In the genomic region with DNA sequence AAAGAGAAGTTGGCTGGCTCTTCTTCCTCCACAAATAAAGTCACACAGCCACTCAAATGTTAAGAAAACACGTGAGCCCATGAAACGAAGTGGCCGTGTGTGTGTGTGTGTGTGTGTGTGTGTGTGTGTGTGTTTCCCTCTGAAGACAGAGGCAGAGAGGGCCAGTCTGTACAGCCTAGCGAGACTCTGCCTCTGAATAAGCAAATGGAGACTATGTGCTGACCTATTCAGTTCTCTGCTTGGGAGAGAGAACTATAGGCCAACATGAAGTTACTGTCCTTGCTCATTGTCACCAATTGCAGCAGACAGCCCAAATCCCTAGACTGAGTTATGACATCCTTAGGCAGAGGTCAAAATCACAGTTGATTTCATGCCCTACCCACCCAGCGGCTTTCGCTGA, we compare ENCODE assay signal across 8 mouse cellular contexts. TPM values are rescaled to one million over a fixed set of nuclear protein-coding genes. Genes with fewer than 3 reads are reported as not detected.
DNase-seq lines count a peak whose midpoint lies in the region; ATAC-seq and TF ChIP-seq lines count a peak whose summit lies in the region.

No protein-coding gene starts in this region.

- no peaks in the 10 kb centered on the region for H3K27me3 ChIP-seq in heart, embryonic 16.5 days (ENCODE audit: control insufficient read depth, insufficient read depth, low read length)
- H3K27me3 ChIP-seq in hindbrain, embryonic 12.5 days, result no peaks in the 10 kb centered on the region
- H3K27me3 ChIP-seq in midbrain, embryonic 10.5 days (ENCODE audit: low read depth, poor library complexity, severe bottlenecking), result peaks cover 14% of the 10 kb centered on the region

- peaks cover 17% of the 10 kb centered on the region for H3K4me1 ChIP-seq in heart, embryonic 16.5 days (ENCODE audit: control insufficient read depth, insufficient read depth, low read length)
- no peaks in the 10 kb centered on the region for H3K4me1 ChIP-seq in cortical plate, adult 2 months (ENCODE audit: control insufficient read depth, insufficient read depth, low read length)
- H3K4me1 ChIP-seq in hindbrain, embryonic 12.5 days, result peaks cover 4% of the 10 kb centered on the region; the same call in 1 of the 2 replicates
- H3K4me1 ChIP-seq in midbrain, embryonic 10.5 days, result peaks cover 13% of the 10 kb centered on the region

- TF ChIP-seq POLR2A in cortical plate, adult 2 months (IDR thresholded peaks at IDR 0.05; ENCODE audit: extremely low read depth, insufficient read depth, low read length), result no peak

- intact Hi-C loops in heart, postnatal 14 days (cut with DNase I), result loop anchor here (2.0 to 5.0 kb wide), 3 partner anchors 50 to 200 kb away; no protein-coding TSS in a partner anchor

- peak overlapping the region; percentile 96 for H3K27ac ChIP-seq in heart, embryonic 16.5 days (ENCODE audit: low read length)
- peak overlapping the region; percentile 33 for H3K27ac ChIP-seq in cortical plate, adult 2 months (ENCODE audit: insufficient read depth, low read length)
- H3K27ac ChIP-seq in hindbrain, embryonic 12.5 days, result peak overlapping the region; percentile 66
- H3K27ac ChIP-seq in midbrain, embryonic 10.5 days (replicated peaks), result peak overlapping the region; percentile 88

- TF ChIP-seq CTCF in cortical plate, adult 2 months (IDR thresholded peaks at IDR 0.05; ENCODE audit: extremely low read depth, insufficient read depth, low read length), result no peak

- 27% methylated on average over 6 of the region's 6 CpGs for WGBS in heart, embryonic 16.5 days
- 36% methylated on average over 6 of the region's 6 CpGs for WGBS in hindbrain, embryonic 12.5 days
- WGBS in midbrain, embryonic 10.5 days, result 57% methylated on average over 6 of the region's 6 CpGs

- DNase-seq in heart, postnatal 14 days, result no peak
- DNase-seq in midbrain, embryonic 10.5 days (ENCODE audit: low spot score), result no peak
- DNase-seq in gastrocnemius, adult 18-20 months (ENCODE audit: low spot score), result no peak
- no peak for DNase-seq in adipocyte (ENCODE audit: low spot score)
- DNase-seq in layer of hippocampus, postnatal 10 days (ENCODE audit: low spot score in 2 of 2), result no peak

- peak overlapping the region; percentile 84 for H3K4me3 ChIP-seq in heart, embryonic 16.5 days (ENCODE audit: low read length)
- peak overlapping the region; percentile 45 for H3K4me3 ChIP-seq in cortical plate, adult 2 months (ENCODE audit: insufficient read depth, low read length)
- peak overlapping the region; percentile 43 for H3K4me3 ChIP-seq in hindbrain, embryonic 12.5 days
- peak overlapping the region; percentile 55 for H3K4me3 ChIP-seq in midbrain, embryonic 10.5 days

- peaks cover 3% of the 10 kb centered on the region; the same call in 1 of the 2 replicates for H3K9me3 ChIP-seq in heart, embryonic 16.5 days (replicated peaks; ENCODE audit: control insufficient read depth, low read length)
- no peaks in the 10 kb centered on the region for H3K9me3 ChIP-seq in hindbrain, embryonic 12.5 days (replicated peaks)
- no peaks in the 10 kb centered on the region for H3K9me3 ChIP-seq in midbrain, embryonic 10.5 days (replicated peaks)

- peak overlapping the region; percentile 69 for H3K4me2 ChIP-seq in heart, embryonic 16.5 days (ENCODE audit: low read depth, low read length)
- peak overlapping the region; percentile 68 for H3K4me2 ChIP-seq in hindbrain, embryonic 12.5 days (replicated peaks)

- ATAC-seq in heart, embryonic 16.5 days (replicated peaks; ENCODE audit: extremely low read depth, insufficient read depth, low FRiP score), result peak; percentile 33
- ATAC-seq in hindbrain, embryonic 12.5 days (ENCODE audit: low FRiP score), result peak; percentile 34

- H3K9ac ChIP-seq in heart, embryonic 16.5 days (ENCODE audit: low read length), result peak overlapping the region; percentile 60
- H3K9ac ChIP-seq in hindbrain, embryonic 12.5 days, result peak overlapping the region; percentile 57

- H3K36me3 ChIP-seq in heart, embryonic 16.5 days (ENCODE audit: control insufficient read depth, insufficient read depth), result peaks cover 18% of the 10 kb centered on the region
- peaks cover 6% of the 10 kb centered on the region; the same call in 1 of the 2 replicates for H3K36me3 ChIP-seq in hindbrain, embryonic 12.5 days
- 0 out of 2 replicates have a peak, but pooled peaks cover 5% of the 10 kb centered on the region for H3K36me3 ChIP-seq in midbrain, embryonic 10.5 days

RNA-seq across cellular contexts. Expression of a gene that starts 0.6 kb away (rescaled TPM):
- 105 and 117 TPM in 2 replicates for polyA plus RNA-seq in heart, embryonic 16.5 days (2015; fragmentation: Nextera tagmentation; extraction: Ambion mirVana)
- 10 to 100 TPM; 91.5 to 98.3 TPM for total RNA-seq in heart, postnatal 14 days (2021)
- 35.1 and 35.3 TPM in 2 replicates for polyA plus RNA-seq in cortical plate, adult 2 months (2012; rRNA removed)
- 8.1 and 8.3 TPM in 2 replicates for polyA plus RNA-seq in hindbrain, embryonic 12.5 days (2016; fragmentation: Nextera tagmentation; extraction: Ambion mirVana)
- 1.6 and 2.0 TPM in 2 replicates for polyA plus RNA-seq in midbrain, embryonic 10.5 days (2016; fragmentation: Nextera tagmentation; extraction: Ambion mirVana)
- total RNA-seq in gastrocnemius, adult 18-20 months (2021), result 100 to 1,000 TPM; 493 to 680 TPM
- total RNA-seq in layer of hippocampus, postnatal 10 days (2021), result 10 to 100 TPM; 37.8 to 43.0 TPM

Comparison
In these comparisons a context has a peak if more than half of its experiments do, and no peak if none do; other contexts are left out.
1. H3K27ac ChIP-seq: peak in every context shown above with its lines; median percentile 96 in heart, embryonic 16.5 days; 88 in midbrain, embryonic 10.5 days; 66 in hindbrain, embryonic 12.5 days; 33 in cortical plate, adult 2 months.